Mouse (Mus musculus): ENCODE measurements around the gene Ecm1. TPM values are rescaled to one million over a fixed set of nuclear protein-coding genes. Genes with fewer than 3 reads are reported as not detected.

Gene Ecm1
- 10 to 100 TPM in 2 of 4 experiments, 1 to 10 TPM in 2; 6.0 to 16.6 (median 12.2) TPM for total RNA-seq (2022)

- peak; percentile 25 to 37 for DNase-seq (ENCODE audit: low spot score in 2 of 2)
Measured at GRCm38 (mm10) chr3:95739353-95740104, at the start of gene Ecm1. TSS of gene Ecm1 (minus strand) at chr3:95739569.

- DNase-seq (ENCODE audit: low spot score in 2 of 2): no peak
Measured at GRCm38 (mm10) chr3:95785501-95785900, 46.1 kb upstream of the Ecm1 start.

- no peak for DNase-seq (ENCODE audit: low spot score in 2 of 2)
Measured at GRCm38 (mm10) chr3:95771985-95772384, 32.6 kb upstream of the Ecm1 start.

- no peak for DNase-seq (ENCODE audit: low spot score in 2 of 2)
Measured at GRCm38 (mm10) chr3:95765534-95765933, 26.2 kb upstream of the Ecm1 start.

GRCm38 (mm10) chr3:95763811-95764210, 24.4 kb upstream of the Ecm1 start:
- DNase-seq (ENCODE audit: low spot score in 2 of 2): no peak

GRCm38 (mm10) chr3:95762961-95763360, 23.6 kb upstream of the Ecm1 start:
- DNase-seq (ENCODE audit: low spot score in 2 of 2): no peak

GRCm38 (mm10) chr3:95761771-95762170, 22.4 kb upstream of the Ecm1 start:
- no peak for DNase-seq (ENCODE audit: low spot score in 2 of 2)

GRCm38 (mm10) chr3:95760656-95761055, 21.3 kb upstream of the Ecm1 start:
- no peak for DNase-seq (ENCODE audit: low spot score in 2 of 2)

- DNase-seq (ENCODE audit: low spot score in 2 of 2): no peak
Measured at GRCm38 (mm10) chr3:95760106-95760505, 20.7 kb upstream of the Ecm1 start, which contains the start of gene Tars2. TSS of gene Tars2 (minus strand) at chr3:95760206.

GRCm38 (mm10) chr3:95758467-95759218, 19.3 kb upstream of the Ecm1 start:
- DNase-seq (ENCODE audit: low spot score in 2 of 2): no peak

- no peak for DNase-seq (ENCODE audit: low spot score in 2 of 2)
Measured at GRCm38 (mm10) chr3:95756808-95757207, 17.4 kb upstream of the Ecm1 start.

- peak; percentile 92 to 95 for DNase-seq (ENCODE audit: low spot score in 2 of 2)
Measured at GRCm38 (mm10) chr3:95754345-95755206, 15.2 kb upstream of the Ecm1 start.

GRCm38 (mm10) chr3:95752935-95753334, 13.6 kb upstream of the Ecm1 start:
- no peak for DNase-seq (ENCODE audit: low spot score in 2 of 2)

- no peak for DNase-seq (ENCODE audit: low spot score in 2 of 2)
Measured at GRCm38 (mm10) chr3:95740406-95740805, 1.0 kb upstream of the Ecm1 start.

- DNase-seq (ENCODE audit: low spot score in 2 of 2): no peak
Measured at GRCm38 (mm10) chr3:95735071-95735670, 4.2 kb downstream of the Ecm1 start.

- DNase-seq (ENCODE audit: low spot score in 2 of 2): peak; percentile 48 to 59
Measured at GRCm38 (mm10) chr3:95734092-95734702, 5.2 kb downstream of the Ecm1 start.

GRCm38 (mm10) chr3:95732744-95733521, 6.4 kb downstream of the Ecm1 start:
- DNase-seq (ENCODE audit: low spot score in 2 of 2): no peak

- no peak for DNase-seq (ENCODE audit: low spot score in 2 of 2)
Measured at GRCm38 (mm10) chr3:95732297-95732696, 7.1 kb downstream of the Ecm1 start.

- no peak for DNase-seq (ENCODE audit: low spot score in 2 of 2)
Measured at GRCm38 (mm10) chr3:95731802-95732201, 7.6 kb downstream of the Ecm1 start.

GRCm38 (mm10) chr3:95730431-95730830, 8.9 kb downstream of the Ecm1 start:
- no peak for DNase-seq (ENCODE audit: low spot score in 2 of 2)

Measured in gastrocnemius, adult 8-10 months (tissue).